Mouse (Mus musculus) NIH3T3 (cell line): ENCODE measurements around the gene Akap7.
A peak's percentile ranks its signal among the peaks of the same experiment; 100 is the strongest.

ENCODE experiments used
- DNase-seq: peaks from one replicate; pipeline ENCODE4 v3.0.0-alpha.2; 2012; ENCODE audit warnings: low read depth

Gene Akap7

DNA sequence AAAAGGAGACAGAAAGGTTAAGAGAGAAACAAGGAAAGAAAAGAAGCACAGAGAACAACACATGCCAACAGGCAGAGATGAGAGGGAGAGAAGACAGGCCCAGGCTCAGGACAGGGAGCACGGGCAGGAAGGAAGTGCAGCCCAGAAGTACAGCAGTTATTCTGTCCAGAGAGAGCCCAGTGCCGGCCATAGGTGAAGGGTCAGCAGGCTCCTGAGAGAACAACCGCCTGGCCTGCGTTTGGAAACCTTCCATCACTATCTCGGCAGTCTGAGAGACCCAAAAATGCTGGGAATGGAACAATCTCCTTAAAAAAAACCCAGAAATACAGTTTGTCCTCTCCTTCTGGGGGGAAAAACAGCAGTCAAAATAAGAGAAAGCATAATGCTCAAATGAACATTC lies 50.2 kb downstream of the Akap7 start:
- no peak for DNase-seq

DNA sequence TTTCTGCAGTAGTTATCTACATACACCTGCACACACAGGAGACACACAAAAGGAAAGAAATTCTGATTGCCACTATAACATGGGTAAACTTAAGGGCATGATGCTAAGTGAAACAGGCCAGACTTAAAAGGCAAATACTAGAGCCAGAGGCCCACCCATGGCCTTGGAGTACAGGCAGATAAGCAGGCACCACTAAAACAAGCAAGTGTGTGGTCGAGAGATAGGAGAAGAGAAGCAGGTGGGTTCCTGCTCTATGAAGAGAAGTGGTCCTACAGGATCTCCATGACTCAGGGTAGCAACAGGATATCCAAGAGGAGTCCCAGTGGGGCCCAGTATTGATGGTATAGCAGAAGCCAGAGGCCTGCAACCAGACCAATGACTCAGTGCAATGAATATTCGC lies 54.2 kb downstream of the Akap7 start:
- DNase-seq = no peak

DNA sequence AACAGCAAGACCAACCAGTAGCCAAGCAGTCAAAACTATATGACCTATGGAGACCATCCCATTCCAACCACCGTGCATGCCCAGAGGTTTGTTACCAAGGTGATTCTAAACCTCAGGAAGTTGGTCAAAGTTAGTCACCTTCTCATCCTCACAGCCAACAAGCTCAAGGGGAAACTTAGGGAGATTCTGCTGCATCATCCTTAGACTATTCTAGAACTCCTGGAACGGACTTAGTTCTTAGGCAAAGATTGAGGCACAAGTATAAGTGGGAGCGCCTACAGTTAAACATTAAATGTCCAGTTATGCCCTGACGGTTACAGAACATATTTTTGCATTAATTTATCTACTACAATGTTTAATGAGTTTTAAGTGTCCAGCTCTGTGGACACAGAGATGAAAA lies 54.7 kb downstream of the Akap7 start:
- no peak for DNase-seq

- peak; percentile 53 for DNase-seq
Measured at GRCm38 (mm10) chr10:25250108-25250507, 57.6 kb downstream of the Akap7 start.

GRCm38 (mm10) chr10:25246173-25246572 lies 61.5 kb downstream of the Akap7 start:
- no peak for DNase-seq

DNA sequence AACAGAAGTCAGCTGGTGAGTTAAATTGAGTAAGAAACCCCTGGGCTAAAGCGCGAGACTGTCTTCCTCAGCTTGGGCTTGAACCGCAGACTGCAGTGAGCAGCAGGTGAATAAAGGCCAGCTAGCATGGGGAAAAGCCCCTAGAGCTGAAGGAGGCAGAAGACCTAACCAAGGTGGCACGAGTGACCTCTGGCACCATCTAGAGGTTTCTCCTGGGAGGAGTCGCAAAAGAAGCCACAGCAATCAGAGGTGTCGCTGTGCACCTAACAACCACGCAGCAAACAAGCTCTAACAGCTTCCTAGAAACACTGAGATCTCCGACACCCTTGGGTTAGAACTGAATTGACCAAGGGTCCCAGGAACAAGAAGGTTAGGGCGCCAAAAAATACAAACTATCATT lies 68.5 kb downstream of the Akap7 start:
- peak; percentile 32 for DNase-seq

DNA sequence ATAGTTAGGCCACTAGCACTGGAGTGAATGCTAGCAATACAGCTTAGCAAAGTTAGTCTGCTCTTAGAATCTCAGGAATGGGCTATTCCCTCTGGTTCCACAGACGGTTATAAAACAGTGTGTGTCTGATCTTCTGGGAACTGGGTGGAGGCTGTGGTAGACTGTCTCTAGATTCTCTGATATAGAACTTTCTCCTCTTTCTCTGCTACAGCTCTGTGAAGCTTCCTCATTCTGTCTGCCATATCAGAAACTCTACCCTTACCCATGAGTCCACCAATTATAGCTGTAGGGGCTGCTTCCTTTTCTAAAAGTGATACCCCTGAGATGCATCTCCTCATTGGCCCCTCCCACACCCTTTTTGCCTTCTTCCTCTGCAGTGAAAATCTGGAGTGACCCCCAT lies 73.6 kb downstream of the Akap7 start:
- DNase-seq = no peak

GRCm38 (mm10) chr10:25232700-25233099 lies 75.0 kb downstream of the Akap7 start:
- DNase-seq = no peak

DNA sequence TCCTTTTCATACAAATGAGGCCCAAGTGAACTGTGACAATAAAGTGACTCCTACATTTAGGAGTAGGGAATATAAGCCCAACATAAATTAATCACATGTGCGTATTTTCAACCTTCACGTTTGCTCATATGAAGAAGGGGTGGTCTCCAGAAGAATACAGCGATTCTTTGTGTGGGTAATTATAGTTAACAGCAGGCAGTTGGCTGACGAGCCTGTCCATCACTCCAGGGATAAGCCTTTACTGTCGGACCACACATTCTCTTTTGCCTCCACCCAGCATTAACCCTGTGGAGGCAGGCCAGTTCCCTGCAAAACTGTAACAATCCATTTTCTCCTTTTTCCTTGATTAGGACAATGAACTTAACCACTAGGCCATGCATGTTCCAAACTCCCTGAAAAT lies 76.3 kb downstream of the Akap7 start:
- DNase-seq = no peak

- peak; percentile 70 for DNase-seq
Measured at GRCm38 (mm10) chr10:25224371-25224770, 83.3 kb downstream of the Akap7 start.

DNA sequence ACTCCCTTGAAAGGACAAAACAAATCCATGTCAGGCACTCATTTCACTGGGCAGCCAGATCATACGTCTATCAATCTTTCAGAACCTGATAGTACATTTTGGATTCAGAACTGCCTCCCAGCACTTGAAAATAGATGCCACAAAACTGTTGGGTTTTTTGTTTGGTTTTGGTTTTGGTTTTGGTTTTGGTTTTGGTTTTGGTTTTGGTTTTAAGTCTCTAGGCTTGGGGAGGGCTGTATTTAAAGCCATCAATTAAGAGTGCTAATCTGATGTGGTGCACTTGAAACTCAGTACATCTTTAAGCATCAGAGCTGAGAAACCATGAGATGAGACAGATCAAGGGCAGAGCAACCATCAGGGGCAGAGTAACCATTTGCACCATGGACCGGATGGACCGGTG lies 86.9 kb downstream of the Akap7 start:
- no peak for DNase-seq

GRCm38 (mm10) chr10:25219901-25220495 lies 87.7 kb downstream of the Akap7 start:
- DNase-seq = no peak

DNA sequence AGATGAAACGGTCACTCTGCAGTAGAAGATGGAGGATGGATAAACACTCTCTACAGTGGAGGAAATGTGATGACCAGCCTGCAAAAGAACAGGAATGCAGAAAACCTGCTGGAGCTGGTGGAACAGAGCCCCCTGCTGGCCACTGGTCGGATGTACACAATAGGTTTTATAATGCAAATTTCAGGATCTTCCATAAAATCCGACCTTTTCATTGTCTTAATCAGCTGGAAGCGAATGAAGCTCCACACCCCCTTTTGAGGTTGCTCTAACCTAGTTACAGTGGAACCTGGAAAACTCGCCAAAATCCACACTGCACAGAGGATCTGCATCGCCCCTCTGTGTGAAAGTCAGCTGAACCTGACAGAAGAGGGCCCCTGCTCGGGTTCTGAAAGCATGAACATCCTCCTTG lies 88.4 kb downstream of the Akap7 start:
- DNase-seq = peak; percentile 85

DNA sequence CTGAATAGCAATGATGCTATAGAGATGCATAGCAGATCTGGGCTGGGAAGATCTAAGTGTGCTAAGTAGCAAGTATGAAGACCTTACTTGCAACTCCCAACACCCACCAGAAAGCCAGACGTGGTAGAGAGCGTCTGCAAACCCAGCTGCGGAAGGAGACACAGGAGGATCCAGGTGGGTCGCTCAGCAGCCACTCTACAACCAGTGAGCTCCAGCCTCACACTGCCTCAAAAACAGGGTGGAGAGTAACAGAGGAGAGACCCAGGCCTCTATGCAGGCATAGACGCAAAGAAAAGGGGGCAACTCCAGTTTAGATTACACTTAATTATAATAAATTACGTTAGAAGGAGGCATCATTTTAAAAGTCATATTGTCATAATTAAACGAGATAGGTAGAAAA lies 88.9 kb downstream of the Akap7 start:
- DNase-seq = no peak

DNA sequence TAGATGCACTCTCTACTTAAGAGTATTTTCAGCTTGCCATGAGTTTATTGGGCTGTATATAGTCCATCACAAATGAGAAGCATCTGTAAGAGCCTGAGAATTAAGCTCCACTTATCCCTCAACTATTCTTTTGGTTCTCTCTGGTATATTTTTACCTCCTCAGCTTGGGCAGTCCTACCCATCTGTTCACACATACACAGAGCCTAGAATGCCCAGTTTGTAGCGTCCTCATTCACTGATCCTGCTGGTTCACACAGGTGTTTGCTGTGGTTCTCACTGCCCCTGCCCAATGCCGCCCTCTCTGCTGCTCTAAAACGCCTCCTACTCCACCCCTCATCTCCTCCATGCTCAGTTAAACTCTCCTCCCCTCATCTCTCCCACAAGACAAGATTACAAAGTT lies 91.7 kb downstream of the Akap7 start:
- DNase-seq = no peak

DNA sequence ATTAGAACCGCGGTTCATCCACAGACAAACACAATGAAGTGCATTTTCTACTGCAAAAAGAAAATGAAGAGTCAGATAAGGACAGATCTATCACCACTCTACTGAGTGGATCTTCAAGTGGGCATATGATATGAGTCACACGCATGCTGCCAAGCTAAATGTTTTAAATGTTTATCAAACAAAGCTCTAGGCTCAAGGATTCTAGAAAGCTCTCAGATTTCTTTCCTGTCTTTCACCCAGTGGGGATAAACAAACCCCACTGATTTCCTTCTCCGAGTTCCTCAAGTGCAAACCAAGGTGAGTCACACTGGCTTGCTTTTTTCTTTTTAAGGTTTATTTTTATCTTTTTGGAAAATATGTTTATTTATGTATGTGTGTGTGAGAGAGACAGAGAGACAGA lies 94.0 kb downstream of the Akap7 start:
- peak; percentile 56 for DNase-seq

GRCm38 (mm10) chr10:25208619-25209018 lies 99.1 kb downstream of the Akap7 start:
- DNase-seq = no peak

- DNase-seq = no peak
Measured at GRCm38 (mm10) chr10:25207866-25208265, 99.8 kb downstream of the Akap7 start.

GRCm38 (mm10) chr10:25200691-25201090 lies 107.0 kb downstream of the Akap7 start:
- DNase-seq = no peak

DNA sequence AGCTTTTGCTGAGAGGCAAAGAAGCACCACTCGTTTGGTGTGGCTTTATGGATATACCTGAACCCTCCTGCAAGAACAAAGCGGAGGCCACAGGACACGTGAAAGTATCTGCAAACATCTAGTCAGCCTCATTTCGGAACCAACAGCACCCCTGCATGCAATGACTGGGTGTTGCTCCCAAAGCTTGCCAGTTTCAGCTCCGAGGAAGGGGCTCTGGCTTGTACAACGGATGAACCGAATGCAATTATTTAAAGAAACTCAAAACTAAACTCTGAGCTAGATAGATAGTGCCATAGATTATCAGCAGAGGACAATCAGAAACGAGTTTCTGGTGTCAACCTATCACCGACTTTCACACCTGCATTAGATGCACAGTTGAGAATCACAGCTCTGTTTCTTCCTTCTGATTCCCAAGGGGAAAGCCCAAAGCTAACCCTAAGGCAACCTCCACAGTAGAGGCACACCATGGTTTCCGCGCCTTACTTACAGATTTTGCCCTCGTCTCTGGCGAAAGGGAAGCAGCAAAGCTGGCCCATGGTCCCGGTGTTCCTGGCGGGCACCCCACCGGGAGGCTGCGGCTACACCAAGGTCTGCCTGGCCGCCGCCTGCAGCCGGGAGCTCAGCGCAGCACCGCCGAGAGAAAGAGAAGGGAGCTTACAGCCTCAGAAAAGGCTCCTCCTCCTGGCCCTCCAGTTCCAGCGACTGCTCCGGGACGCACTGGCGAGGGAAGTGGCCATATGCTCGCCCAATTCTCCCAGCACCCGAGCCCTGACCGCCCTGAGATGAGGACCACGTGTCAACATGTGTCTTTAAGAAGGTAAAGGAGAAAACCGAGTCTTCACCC lies 107.9 kb downstream of the Akap7 start:
- peak; percentile 67 for DNase-seq

GRCm38 (mm10) chr10:25198575-25198974 lies 109.1 kb downstream of the Akap7 start:
- DNase-seq = no peak

DNA sequence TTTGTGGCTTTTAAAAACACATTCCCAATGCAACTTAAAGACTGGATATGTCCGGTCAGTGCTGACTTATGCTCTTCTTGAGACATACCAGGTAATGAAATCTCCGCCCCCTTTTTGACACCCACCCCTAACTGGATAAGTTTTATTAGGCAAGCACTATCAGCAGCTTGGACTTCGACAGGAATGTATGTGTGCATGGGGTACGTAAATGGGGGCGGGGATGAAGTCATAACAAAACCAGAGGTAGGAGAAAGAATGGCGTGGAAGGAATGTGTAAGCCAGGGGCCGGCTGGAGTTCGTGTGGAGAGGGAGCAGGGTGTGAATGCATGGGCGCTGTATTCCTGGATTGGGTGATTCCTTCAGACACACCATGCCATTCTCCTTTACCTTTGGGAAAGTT lies 109.6 kb downstream of the Akap7 start:
- DNase-seq = no peak

DNA sequence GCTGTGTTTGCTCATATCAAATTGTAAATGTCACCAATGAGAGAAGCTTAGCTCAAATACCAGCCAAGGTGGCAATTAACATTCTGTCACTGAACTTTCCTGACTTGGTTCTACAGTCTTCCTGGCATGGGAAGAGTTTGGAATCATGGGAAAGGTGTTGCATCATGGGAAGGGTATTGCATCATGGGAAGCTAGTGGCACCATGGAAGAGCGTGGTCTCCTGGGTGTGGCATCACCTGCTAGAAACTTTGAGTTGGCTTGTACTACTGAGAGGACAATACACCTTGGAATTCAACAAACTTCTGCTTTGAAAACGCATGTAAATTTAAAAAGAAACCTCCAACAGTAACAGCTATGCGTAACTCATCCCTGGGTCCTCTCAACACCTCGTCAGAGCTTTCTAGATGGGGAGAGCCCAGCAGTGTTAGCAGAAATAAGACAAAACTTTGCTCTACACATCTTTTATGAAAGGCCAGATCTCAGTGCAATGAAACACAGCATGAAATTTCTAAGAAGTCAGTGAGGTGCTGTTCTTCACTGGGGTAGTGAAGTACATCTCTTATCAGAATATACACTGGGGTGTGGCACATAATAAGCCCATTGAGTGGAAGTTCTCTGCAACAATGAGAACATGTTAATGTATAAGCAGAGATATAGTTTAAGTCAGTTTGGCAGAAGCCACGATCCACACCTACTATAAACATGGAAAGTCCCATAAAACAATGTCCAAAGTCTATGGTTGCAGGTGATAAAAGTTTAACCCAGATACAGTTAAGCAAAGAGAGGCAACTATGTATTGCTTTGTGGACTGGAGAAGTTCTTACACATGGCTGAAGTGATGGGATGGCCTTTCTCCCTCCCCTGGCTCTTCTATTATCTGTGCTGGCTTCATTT lies 115.2 kb downstream of the Akap7 start:
- DNase-seq = no peak
